Comparison of ENCODE assay signal across 20 mouse cellular contexts in genomic region chr13:47858946-47859345, GRCm38 (mm10).
"Had no signal": no experiment of that assay in that cellular context is flagged by ENCODE, and none has a peak within 500 bp of the region (broad histone marks: within the 10 kb centered on the region; RNA-seq: fewer than 3 reads in every experiment).

No protein-coding gene starts in this region.

- H3K4me1 ChIP-seq: liver, embryonic 12.5 days had no signal

- H3K4me2 ChIP-seq: liver, embryonic 12.5 days; lung, embryonic 14.5 days; midbrain, embryonic 13.5 days; neural tube, embryonic 13.5 days; neural tube, embryonic 15.5 days; stomach, embryonic 15.5 days had no signal

- H3K27ac ChIP-seq: liver, embryonic 12.5 days; liver, embryonic 14.5 days; midbrain, embryonic 10.5 days; midbrain, embryonic 13.5 days; neural tube, embryonic 13.5 days; neural tube, embryonic 15.5 days; stomach, embryonic 15.5 days had no signal

- H3K4me3 ChIP-seq: liver, embryonic 12.5 days; midbrain, embryonic 10.5 days; midbrain, embryonic 13.5 days; myocyte; neural tube, embryonic 13.5 days; neural tube, embryonic 15.5 days; stomach, embryonic 15.5 days had no signal

- DNase-seq: lung, adult 18-20 months; lung, embryonic 14.5 days; lung, postnatal 14 days; lung, postnatal 36 days; retina, postnatal 1 day; right cerebral cortex, adult 18-20 months; right cerebral cortex, postnatal 25 days; right cerebral cortex, postnatal 4 days; thymus, adult 18-20 months; thymus, postnatal 14 days; thymus, postnatal 36 days had no signal

- H3K9me3 ChIP-seq: liver, embryonic 12.5 days; midbrain, embryonic 10.5 days; midbrain, embryonic 13.5 days; neural tube, embryonic 13.5 days; neural tube, embryonic 15.5 days; stomach, embryonic 15.5 days had no signal

- H3K36me3 ChIP-seq: liver, embryonic 12.5 days; midbrain, embryonic 10.5 days; midbrain, embryonic 13.5 days; neural tube, embryonic 13.5 days; neural tube, embryonic 15.5 days; stomach, embryonic 15.5 days had no signal

- H3K27me3 ChIP-seq: midbrain, embryonic 13.5 days; neural tube, embryonic 13.5 days; neural tube, embryonic 15.5 days; stomach, embryonic 15.5 days had no signal

- ATAC-seq: liver, embryonic 12.5 days; midbrain, embryonic 13.5 days; midbrain, embryonic 16.5 days had no signal

- H3K9ac ChIP-seq: liver, embryonic 12.5 days; liver, embryonic 14.5 days; lung, embryonic 14.5 days; midbrain, embryonic 13.5 days; neural tube, embryonic 13.5 days; neural tube, embryonic 15.5 days; stomach, embryonic 15.5 days had no signal
